In genomic region chrX:101254740-101255139, GRCm38 (mm10) we compare ENCODE assay signal across 8 mouse cellular contexts. TPM values are rescaled to one million over a fixed set of nuclear protein-coding genes. Genes with fewer than 3 reads are reported as not detected.
A peak's percentile ranks its signal among the peaks of the same experiment; 100 is the strongest.
DNase-seq lines count a peak whose midpoint lies in the region; ATAC-seq and TF ChIP-seq lines count a peak whose summit lies in the region.

No protein-coding gene starts in this region.

- peak overlapping the region; percentile 75; the same call in 1 of the 2 replicates for H3K27ac ChIP-seq in left cerebral cortex, adult 2 months
- H3K27ac ChIP-seq in brown adipose tissue, adult 24 weeks (replicated peaks; ENCODE audit: low read depth, low read length): 0 out of 2 replicates have a peak overlapping the region, but pooled peaks have one; percentile 21
- H3K27ac ChIP-seq in heart, embryonic 15.5 days: peak overlapping the region; percentile 71
- peak overlapping the region; percentile 84 for H3K27ac ChIP-seq in liver, embryonic 12.5 days

- no peak for DNase-seq in left cerebral cortex, adult 2 months (ENCODE audit: extremely low spot score in 1 of 2, low spot score in 2 of 2)
- DNase-seq in left cerebral cortex, postnatal 14 days (ENCODE audit: low spot score in 2 of 2): no peak
- peak; percentile 12 for DNase-seq in retina, postnatal 1 day
- DNase-seq in thymus, adult 18-20 months: no peak
- DNase-seq in left cerebral cortex, adult 11 months (ENCODE audit: low spot score): no peak

- 0 out of 2 replicates have a peak, but pooled peaks have one; percentile 5 for ATAC-seq in heart, embryonic 15.5 days (replicated peaks; ENCODE audit: insufficient number of reproducible peaks, insufficient read depth, low FRiP score, low read depth)
- peak; percentile 24 for ATAC-seq in liver, embryonic 12.5 days

- intact Hi-C loops in left cerebral cortex, adult 2 months (cut with DNase I): loop anchor here (1.0 kb wide), 2 partner anchors 20 to 32 kb away; partner anchors contain the start of genes Med12 and Snx12
- intact Hi-C loops in left cerebral cortex, postnatal 14 days (cut with DNase I): no loop called here

- H3K27me3 ChIP-seq in heart, embryonic 15.5 days: no peaks in the 10 kb centered on the region
- peaks cover 13% of the 10 kb centered on the region; the same call in 1 of the 2 replicates for H3K27me3 ChIP-seq in liver, embryonic 12.5 days (replicated peaks)

- H3K4me2 ChIP-seq in heart, embryonic 15.5 days: peak overlapping the region; percentile 82
- peak overlapping the region; percentile 78 for H3K4me2 ChIP-seq in liver, embryonic 12.5 days

- peak overlapping the region; percentile 71 for H3K9ac ChIP-seq in heart, embryonic 15.5 days
- H3K9ac ChIP-seq in liver, embryonic 12.5 days: peak overlapping the region; percentile 81

- H3K9me3 ChIP-seq in heart, embryonic 15.5 days (replicated peaks): no peaks in the 10 kb centered on the region
- no peaks in the 10 kb centered on the region; the same call in 1 of the 2 replicates for H3K9me3 ChIP-seq in liver, embryonic 12.5 days (replicated peaks)

- H3K4me3 ChIP-seq in left cerebral cortex, adult 2 months: peak overlapping the region; percentile 56
- peak overlapping the region; percentile 75 for H3K4me3 ChIP-seq in brown adipose tissue, adult 24 weeks (ENCODE audit: insufficient read depth, low read depth, low read length)
- peak overlapping the region; percentile 65 for H3K4me3 ChIP-seq in heart, embryonic 15.5 days
- peak overlapping the region; percentile 68 for H3K4me3 ChIP-seq in liver, embryonic 12.5 days

- 12% methylated on average over 26 of the region's 26 CpGs for WGBS in heart, embryonic 15.5 days
- WGBS in liver, embryonic 12.5 days (ENCODE audit: insufficient replicate concordance): 5% methylated on average over 26 of the region's 26 CpGs

- no peak for TF ChIP-seq CTCF in left cerebral cortex, adult 2 months (IDR thresholded peaks at IDR 0.05)

- no peaks in the 10 kb centered on the region for H3K4me1 ChIP-seq in brown adipose tissue, adult 24 weeks (ENCODE audit: control insufficient read depth, insufficient read depth, insufficient read length, low read length)
- peaks cover 11% of the 10 kb centered on the region for H3K4me1 ChIP-seq in heart, embryonic 15.5 days (replicated peaks)
- peaks cover 18% of the 10 kb centered on the region; the same call in 1 of the 2 replicates for H3K4me1 ChIP-seq in liver, embryonic 12.5 days

- no peaks in the 10 kb centered on the region for H3K36me3 ChIP-seq in heart, embryonic 15.5 days
- H3K36me3 ChIP-seq in liver, embryonic 12.5 days: peaks cover 20% of the 10 kb centered on the region

RNA-seq across cellular contexts. Expression of gene Foxo4, which starts 0.4 kb away (rescaled TPM):
- 10 to 100 TPM; 16.6 to 18.1 TPM for total RNA-seq in left cerebral cortex, adult 2 months (2021)
- total RNA-seq in left cerebral cortex, postnatal 14 days (2021): 10 to 100 TPM; 13.6 to 15.4 TPM
- 33.3 and 38.7 TPM in 2 replicates for polyA plus RNA-seq in brown adipose tissue, adult 24 weeks (2012; ENCODE audit: insufficient read depth, insufficient read length, missing spikeins)
- polyA plus RNA-seq in heart, embryonic 15.5 days (2015; fragmentation: Nextera tagmentation; extraction: Ambion mirVana): 1.4 and 1.9 TPM in 2 replicates
- 1.2 and 1.4 TPM in 2 replicates for polyA plus RNA-seq in liver, embryonic 12.5 days (2016; fragmentation: Nextera tagmentation; extraction: Ambion mirVana)

RNA-seq across cellular contexts. Expression of gene Gm614, which starts 9.1 kb away (rescaled TPM):
- total RNA-seq in left cerebral cortex, adult 2 months (2021): not detected
- total RNA-seq in left cerebral cortex, postnatal 14 days (2021): not detected
- polyA plus RNA-seq in brown adipose tissue, adult 24 weeks (2012; ENCODE audit: insufficient read depth, insufficient read length, missing spikeins): not detected in 2 replicates
- polyA plus RNA-seq in heart, embryonic 15.5 days (2015; fragmentation: Nextera tagmentation; extraction: Ambion mirVana): not detected in 2 replicates
- polyA plus RNA-seq in liver, embryonic 12.5 days (2016; fragmentation: Nextera tagmentation; extraction: Ambion mirVana): not detected in 2 replicates

RNA-seq across cellular contexts. Expression of gene Il2rg, which starts 13.3 kb away (rescaled TPM):
- 1 to 10 TPM; 1.4 to 2.0 TPM for total RNA-seq in left cerebral cortex, adult 2 months (2021)
- 1 to 10 TPM; 3.0 to 3.1 TPM for total RNA-seq in left cerebral cortex, postnatal 14 days (2021)
- 2.9 and 5.0 TPM in 2 replicates for polyA plus RNA-seq in brown adipose tissue, adult 24 weeks (2012; ENCODE audit: insufficient read depth, insufficient read length, missing spikeins)
- 17.3 and 31.0 TPM in 2 replicates for polyA plus RNA-seq in heart, embryonic 15.5 days (2015; fragmentation: Nextera tagmentation; extraction: Ambion mirVana)
- polyA plus RNA-seq in liver, embryonic 12.5 days (2016; fragmentation: Nextera tagmentation; extraction: Ambion mirVana): 11.9 and 12.2 TPM in 2 replicates

RNA-seq across cellular contexts. Expression of gene Gm20489, which starts 14.1 kb away (rescaled TPM):
- total RNA-seq in left cerebral cortex, adult 2 months (2021): not detected
- total RNA-seq in left cerebral cortex, postnatal 14 days (2021): not detected
- not detected in 2 replicates for polyA plus RNA-seq in brown adipose tissue, adult 24 weeks (2012; ENCODE audit: insufficient read depth, insufficient read length, missing spikeins)
- not detected in 2 replicates for polyA plus RNA-seq in heart, embryonic 15.5 days (2015; fragmentation: Nextera tagmentation; extraction: Ambion mirVana)
- not detected in 2 replicates for polyA plus RNA-seq in liver, embryonic 12.5 days (2016; fragmentation: Nextera tagmentation; extraction: Ambion mirVana)

RNA-seq across cellular contexts. Expression of gene Med12, which starts 19.1 kb away (rescaled TPM):
- total RNA-seq in left cerebral cortex, adult 2 months (2021): 10 to 100 TPM; 21.8 to 25.8 TPM
- 10 to 100 TPM; 21.1 to 22.7 TPM for total RNA-seq in left cerebral cortex, postnatal 14 days (2021)
- polyA plus RNA-seq in brown adipose tissue, adult 24 weeks (2012; ENCODE audit: insufficient read depth, insufficient read length, missing spikeins): 21.8 and 30.0 TPM in 2 replicates
- 17.0 and 24.2 TPM in 2 replicates for polyA plus RNA-seq in heart, embryonic 15.5 days (2015; fragmentation: Nextera tagmentation; extraction: Ambion mirVana)
- polyA plus RNA-seq in liver, embryonic 12.5 days (2016; fragmentation: Nextera tagmentation; extraction: Ambion mirVana): 24.8 and 28.5 TPM in 2 replicates

Comparison
In these comparisons a context has a peak if more than half of its experiments do, and no peak if none do; other contexts are left out.
1. H3K27ac ChIP-seq: peak in every context shown above with its lines; median percentile 84 in liver, embryonic 12.5 days; 75 in left cerebral cortex, adult 2 months; 71 in heart, embryonic 15.5 days; 21 in brown adipose tissue, adult 24 weeks.
2. RNA of gene Foxo4, which starts 0.4 kb away (polyA plus RNA-seq): 33.3 to 38.7 TPM in brown adipose tissue, adult 24 weeks; 1.4 to 1.9 TPM in heart, embryonic 15.5 days and 1.2 to 1.4 TPM in liver, embryonic 12.5 days; every median in the first group is over 10 times any median in the second.
3. Peak in every context shown above with its lines, with median percentiles within 50 percentile points of each other: H3K4me3 ChIP-seq.